Mouse (Mus musculus) lung, embryonic 15.5 days (tissue): ENCODE measurements at regions not wholly inside any gene's neighbourhood (a gene's known extent, or its start where the extent isn't known, plus 50 kb on each side); places are given as distances from the start of the nearest gene placed in this dataset.

Experiments used
- ATAC-seq: fragments of 200-750 bp; cut with Nextera tagmentation; 2 replicates; pipeline ENCODE4 v1.8.0; 2017; ENCODE audit warnings: moderate number of reproducible peaks, borderline replicate concordance; ENCODE audit not compliant: low FRiP score, low TSS enrichment; ENCODE audit errors: extremely low read depth
- H3K27ac ChIP-seq: fragments of 300-500 bp; sonication (generic); 2 replicates; pipeline ENCODE4 v1.5.1; 2015; ENCODE audit warnings: moderate library complexity, mild to moderate bottlenecking, inconsistent platforms
- H3K27me3 ChIP-seq: fragments of 300-500 bp; sonication (generic); 2 replicates; pipeline ENCODE4 v1.6.1; 2015; ENCODE audit warnings: inconsistent platforms
- H3K36me3 ChIP-seq: fragments of 300-500 bp; sonication (generic); 2 replicates; pipeline ENCODE4 v1.6.1; 2015; ENCODE audit warnings: inconsistent platforms
- H3K4me1 ChIP-seq: fragments of 300-500 bp; sonication (generic); 2 replicates; pipeline ENCODE4 v1.6.1; 2015; ENCODE audit warnings: inconsistent platforms
- H3K4me2 ChIP-seq: fragments of 300-500 bp; sonication (generic); 2 replicates; pipeline ENCODE4 v1.6.1; 2015; ENCODE audit warnings: inconsistent platforms, mild to moderate bottlenecking, moderate library complexity
- H3K4me3 ChIP-seq: fragments of 300-500 bp; sonication (generic); 2 replicates; pipeline ENCODE4 v1.5.1; 2015; ENCODE audit warnings: mild to moderate bottlenecking, inconsistent platforms
- H3K9ac ChIP-seq: fragments of 300-500 bp; sonication (generic); 2 replicates; pipeline ENCODE4 v1.6.1; 2015; ENCODE audit warnings: inconsistent platforms
- H3K9me3 ChIP-seq: fragments of 300-500 bp; sonication (generic); 2 replicates; pipeline ENCODE4 v1.6.1; 2016; ENCODE audit warnings: inconsistent platforms
- WGBS: fragments of 180-500 bp; shearing (Covaris S2); methylation state at CpG from one replicate; pipeline ENCODE4 v1.1.7; 2015; 5-methylcytosine and 5-hydroxymethylcytosine counted together

- Histone ChIP-seq H3K27ac (peak overlapping the region; percentile 61), H3K4me3 (no peak overlapping the region), H3K9me3 (no peaks in the 10 kb centered on the region), H3K4me1 (peaks cover 41% of the 10 kb centered on the region), H3K36me3 (no peaks in the 10 kb centered on the region), H3K9ac (no peak overlapping the region), H3K27me3 (no peaks in the 10 kb centered on the region), H3K4me2 (0 out of 2 replicates have a peak overlapping the region, but pooled peaks have one; percentile 0)
- 13% methylated on average over 9 of the region's 9 CpGs for WGBS
- ATAC-seq: no peak
Observed at GRCm38 (mm10) chr8:25463532-25463931, 639.4 kb upstream of the Adam5 start.

GRCm38 (mm10) chr8:25462492-25462891 lies 638.3 kb upstream of the Adam5 start:
- Histone ChIP-seq H3K36me3 (no peaks in the 10 kb centered on the region), H3K27ac (peak overlapping the region; percentile 80), H3K27me3 (no peaks in the 10 kb centered on the region), H3K4me2 (no peak overlapping the region), H3K4me1 (peaks cover 41% of the 10 kb centered on the region), H3K4me3 (no peak overlapping the region), H3K9ac (no peak overlapping the region), H3K9me3 (no peaks in the 10 kb centered on the region)
- ATAC-seq: no peak
- WGBS: 22% methylated on average over 4 of the region's 4 CpGs

- 65% methylated on average over 6 of the region's 6 CpGs for WGBS
Observed at GRCm38 (mm10) chr8:25455644-25456043, 631.5 kb upstream of the Adam5 start.

GRCm38 (mm10) chr8:25454972-25455371 lies 630.8 kb upstream of the Adam5 start:
- Histone ChIP-seq H3K4me2 (no peak overlapping the region), H3K36me3 (no peaks in the 10 kb centered on the region), H3K4me3 (no peak overlapping the region), H3K9me3 (no peaks in the 10 kb centered on the region), H3K9ac (no peak overlapping the region), H3K4me1 (no peaks in the 10 kb centered on the region), H3K27me3 (no peaks in the 10 kb centered on the region), H3K27ac (no peak overlapping the region)
- ATAC-seq: no peak
- 70% methylated on average over 1 of the region's 1 CpGs for WGBS

More at GRCm38 (mm10) chr8:25455644-25456043, 631.5 kb upstream of the Adam5 start:
- H3K4me3 ChIP-seq: no peak overlapping the region
- H3K36me3 ChIP-seq: no peaks in the 10 kb centered on the region
- ATAC-seq: no peak
- H3K4me2 ChIP-seq: no peak overlapping the region
- no peaks in the 10 kb centered on the region for H3K27me3 ChIP-seq
- H3K27ac ChIP-seq: no peak overlapping the region
- H3K9me3 ChIP-seq: no peaks in the 10 kb centered on the region
- no peak overlapping the region for H3K9ac ChIP-seq
- H3K4me1 ChIP-seq: no peaks in the 10 kb centered on the region

GRCm38 (mm10) chr8:25453826-25454225 lies 629.7 kb upstream of the Adam5 start:
- Histone ChIP-seq H3K9ac (no peak overlapping the region), H3K36me3 (no peaks in the 10 kb centered on the region), H3K9me3 (no peaks in the 10 kb centered on the region), H3K27me3 (no peaks in the 10 kb centered on the region), H3K4me3 (no peak overlapping the region), H3K4me1 (no peaks in the 10 kb centered on the region), H3K4me2 (no peak overlapping the region), H3K27ac (no peak overlapping the region)
- no peak for ATAC-seq
- 91% methylated on average over 9 of the region's 9 CpGs for WGBS

GRCm38 (mm10) chr8:25450544-25450943 lies 626.4 kb upstream of the Adam5 start:
- Histone ChIP-seq H3K4me1 (no peaks in the 10 kb centered on the region), H3K4me2 (no peak overlapping the region), H3K27ac (no peak overlapping the region), H3K9ac (no peak overlapping the region), H3K4me3 (no peak overlapping the region), H3K27me3 (no peaks in the 10 kb centered on the region), H3K36me3 (no peaks in the 10 kb centered on the region), H3K9me3 (no peaks in the 10 kb centered on the region)
- ATAC-seq: no peak

GRCm38 (mm10) chr8:25449590-25449989 lies 625.4 kb upstream of the Adam5 start:
- no peak for ATAC-seq
- Histone ChIP-seq H3K4me1 (no peaks in the 10 kb centered on the region), H3K4me3 (no peak overlapping the region), H3K9me3 (no peaks in the 10 kb centered on the region), H3K9ac (no peak overlapping the region), H3K36me3 (no peaks in the 10 kb centered on the region), H3K4me2 (no peak overlapping the region), H3K27me3 (no peaks in the 10 kb centered on the region), H3K27ac (no peak overlapping the region)
- WGBS: 76% methylated on average over 4 of the region's 4 CpGs

GRCm38 (mm10) chr8:25447900-25448299 lies 623.7 kb upstream of the Adam5 start:
- no peak for ATAC-seq
- whole genome bisulfite sequencing: 73% methylated on average over 4 of the region's 4 CpGs
- Histone ChIP-seq H3K27ac (no peak overlapping the region), H3K36me3 (no peaks in the 10 kb centered on the region), H3K4me2 (no peak overlapping the region), H3K27me3 (no peaks in the 10 kb centered on the region), H3K9ac (no peak overlapping the region), H3K9me3 (no peaks in the 10 kb centered on the region), H3K4me1 (no peaks in the 10 kb centered on the region), H3K4me3 (no peak overlapping the region)

GRCm38 (mm10) chr8:25445968-25446367 lies 621.8 kb upstream of the Adam5 start:
- no peaks in the 10 kb centered on the region for H3K9me3 ChIP-seq
- H3K9ac ChIP-seq: no peak overlapping the region
- WGBS: 87% methylated on average over 1 of the region's 1 CpGs
- H3K27me3 ChIP-seq: no peaks in the 10 kb centered on the region
- ATAC-seq: no peak
- no peak overlapping the region for H3K4me2 ChIP-seq
- H3K27ac ChIP-seq: no peak overlapping the region
- H3K36me3 ChIP-seq: no peaks in the 10 kb centered on the region
- no peak overlapping the region for H3K4me3 ChIP-seq
- H3K4me1 ChIP-seq: peaks cover 4% of the 10 kb centered on the region

GRCm38 (mm10) chr8:25445054-25445453 lies 620.9 kb upstream of the Adam5 start:
- H3K9ac ChIP-seq: no peak overlapping the region
- H3K27me3 ChIP-seq: no peaks in the 10 kb centered on the region
- peaks cover 13% of the 10 kb centered on the region for H3K4me1 ChIP-seq
- no peak overlapping the region for H3K4me2 ChIP-seq
- no peaks in the 10 kb centered on the region for H3K36me3 ChIP-seq
- no peak overlapping the region for H3K4me3 ChIP-seq
- no peaks in the 10 kb centered on the region for H3K9me3 ChIP-seq
- ATAC-seq: no peak
- H3K27ac ChIP-seq: no peak overlapping the region
- 56% methylated on average over 5 of the region's 5 CpGs for WGBS

GRCm38 (mm10) chr8:25443552-25443951 lies 619.4 kb upstream of the Adam5 start:
- no peaks in the 10 kb centered on the region for H3K36me3 ChIP-seq
- 58% methylated on average over 5 of the region's 5 CpGs for WGBS
- H3K27me3 ChIP-seq: no peaks in the 10 kb centered on the region
- peaks cover 18% of the 10 kb centered on the region for H3K4me1 ChIP-seq
- no peak overlapping the region for H3K9ac ChIP-seq
- no peak overlapping the region for H3K4me3 ChIP-seq
- H3K27ac ChIP-seq: no peak overlapping the region
- H3K4me2 ChIP-seq: no peak overlapping the region
- no peak for ATAC-seq
- no peaks in the 10 kb centered on the region for H3K9me3 ChIP-seq

GRCm38 (mm10) chr8:25441057-25441441 lies 616.9 kb upstream of the Adam5 start:
- peak overlapping the region; percentile 55 for H3K27ac ChIP-seq
- WGBS: 24% methylated on average over 6 of the region's 6 CpGs
- H3K4me1 ChIP-seq: peaks cover 18% of the 10 kb centered on the region
- H3K9ac ChIP-seq: no peak overlapping the region
- no peaks in the 10 kb centered on the region for H3K27me3 ChIP-seq
- no peaks in the 10 kb centered on the region for H3K9me3 ChIP-seq
- no peaks in the 10 kb centered on the region for H3K36me3 ChIP-seq
- no peak for ATAC-seq
- H3K4me2 ChIP-seq: peak overlapping the region; percentile 43
- peak overlapping the region; percentile 2; the same call in 1 of the 2 replicates for H3K4me3 ChIP-seq

- WGBS: 20% methylated on average over 13 of the region's 13 CpGs
Observed at GRCm38 (mm10) chr8:25440391-25441056, 616.4 kb upstream of the Adam5 start.

More at GRCm38 (mm10) chr8:25440391-25441056, 616.4 kb upstream of the Adam5 start:
- no peaks in the 10 kb centered on the region for H3K27me3 ChIP-seq
- ATAC-seq: peak; percentile 75
- no peaks in the 10 kb centered on the region for H3K36me3 ChIP-seq
- peak overlapping the region; percentile 43 for H3K4me2 ChIP-seq
- H3K9ac ChIP-seq: no peak overlapping the region
- peak overlapping the region; percentile 2; the same call in 1 of the 2 replicates for H3K4me3 ChIP-seq
- peaks cover 18% of the 10 kb centered on the region for H3K4me1 ChIP-seq
- no peaks in the 10 kb centered on the region for H3K9me3 ChIP-seq
- H3K27ac ChIP-seq: peak overlapping the region; percentile 55
